Mouse (Mus musculus) heart, postnatal 25 days (tissue): Measurements from ENCODE around the gene Fuk. TPM values are rescaled to one million over a fixed set of nuclear protein-coding genes. Genes with fewer than 3 reads are reported as not detected.

Source experiments
- total RNA-seq, 2 experiments: library from RNA; stranded (reverse); gene quantifications; 2 replicates each; pipeline ENCODE4 v1.2.3; 2021

The Fuk gene
- total RNA-seq, 2 experiments from 2014 or later: 4.6 to 5.4 TPM

Other genes starting within 250 kb of the Fuk start
- gene Mtss1l, start 181.0 kb downstream of the Fuk start, total RNA-seq: 10 to 100 TPM; 33.8 to 36.1 TPM
- gene Il34, start 96.6 kb downstream of the Fuk start, total RNA-seq: 1 to 10 TPM; 7.2 TPM
- 10 to 100 TPM; 69.6 to 73.7 TPM for gene Cog4, start 55.9 kb downstream of the Fuk start, total RNA-seq
- gene Sf3b3, start 55.7 kb downstream of the Fuk start, total RNA-seq: 10 to 100 TPM; 39.7 to 42.4 TPM
- 10 to 100 TPM; 22.9 to 29.4 TPM for gene St3gal2, start 17.4 kb upstream of the Fuk start, total RNA-seq
- 10 to 100 TPM; 33.2 to 33.3 TPM for gene Ddx19a, start 95.3 kb upstream of the Fuk start, total RNA-seq
- gene Ddx19b, start 129.3 kb upstream of the Fuk start, total RNA-seq: 10 to 100 TPM; 10.7 to 11.0 TPM
- 10 to 100 TPM; 31.4 to 34.5 TPM for gene Aars, start 130.7 kb upstream of the Fuk start, total RNA-seq
- not detected for gene Exosc6, start 153.9 kb upstream of the Fuk start, total RNA-seq
- under 1 TPM; 0.75 to 0.94 TPM for gene Clec18a, start 189.9 kb upstream of the Fuk start, total RNA-seq
- gene Pdpr, start 192.1 kb upstream of the Fuk start, total RNA-seq: 10 to 100 TPM; 92.4 to 93.0 TPM